Mouse (Mus musculus) right cerebral cortex, postnatal 4 days (tissue): ENCODE results near the gene Ccdc138.

Source experiments
- DNase-seq: peaks from one replicate; pipeline ENCODE4 v3.0.0-alpha.2; 2022

The Ccdc138 gene

GRCm38 (mm10) chr10:58585427-58586223, 87.9 kb downstream of the Ccdc138 start:
- no peak for DNase-seq

- DNase-seq = no peak
Observed at GRCm38 (mm10) chr10:58594486-58594885, 96.7 kb downstream of the Ccdc138 start.

GRCm38 (mm10) chr10:58595197-58595596, 97.4 kb downstream of the Ccdc138 start:
- no peak for DNase-seq

- no peak for DNase-seq
Observed at GRCm38 (mm10) chr10:58595821-58596220, 98.1 kb downstream of the Ccdc138 start.

GRCm38 (mm10) chr10:58600151-58600550, 102.4 kb downstream of the Ccdc138 start:
- no peak for DNase-seq

GRCm38 (mm10) chr10:58600983-58601382, 103.2 kb downstream of the Ccdc138 start:
- DNase-seq = no peak

GRCm38 (mm10) chr10:58601431-58601901, 103.7 kb downstream of the Ccdc138 start:
- peak; percentile 48 for DNase-seq

GRCm38 (mm10) chr10:58601946-58602345, 104.2 kb downstream of the Ccdc138 start:
- DNase-seq = no peak

- peak; percentile 34 for DNase-seq
Observed at GRCm38 (mm10) chr10:58604779-58605178, 107.0 kb downstream of the Ccdc138 start.

- DNase-seq = no peak
Observed at GRCm38 (mm10) chr10:58606356-58606755, 108.6 kb downstream of the Ccdc138 start.

GRCm38 (mm10) chr10:58608858-58609257, 111.1 kb downstream of the Ccdc138 start:
- DNase-seq = no peak

- no peak for DNase-seq
Observed at GRCm38 (mm10) chr10:58610484-58611261, 112.9 kb downstream of the Ccdc138 start.

- no peak for DNase-seq
Observed at GRCm38 (mm10) chr10:58614601-58615000, 116.9 kb downstream of the Ccdc138 start.

- no peak for DNase-seq
Observed at GRCm38 (mm10) chr10:58616565-58616964, 118.8 kb downstream of the Ccdc138 start.

GRCm38 (mm10) chr10:58618501-58619216, 120.9 kb downstream of the Ccdc138 start:
- DNase-seq = no peak

- DNase-seq = no peak
Observed at GRCm38 (mm10) chr10:58619266-58619665, 121.5 kb downstream of the Ccdc138 start.

GRCm38 (mm10) chr10:58624848-58625711, 127.3 kb downstream of the Ccdc138 start:
- DNase-seq = no peak
